Mouse (Mus musculus) lung, postnatal 36 days (tissue): ENCODE results near the gene Hpse2.

Source experiments
- DNase-seq: peaks from one replicate; pipeline ENCODE4 v3.0.0; 2022; ENCODE audit warnings: mixed read lengths

Hpse2 gene

GRCm38 (mm10) chr19:42936661-42937193, 451.4 kb downstream of the Hpse2 start:
- no peak for DNase-seq

- DNase-seq, result no peak
Observed at GRCm38 (mm10) chr19:42929702-42930101, 458.5 kb downstream of the Hpse2 start.

DNA sequence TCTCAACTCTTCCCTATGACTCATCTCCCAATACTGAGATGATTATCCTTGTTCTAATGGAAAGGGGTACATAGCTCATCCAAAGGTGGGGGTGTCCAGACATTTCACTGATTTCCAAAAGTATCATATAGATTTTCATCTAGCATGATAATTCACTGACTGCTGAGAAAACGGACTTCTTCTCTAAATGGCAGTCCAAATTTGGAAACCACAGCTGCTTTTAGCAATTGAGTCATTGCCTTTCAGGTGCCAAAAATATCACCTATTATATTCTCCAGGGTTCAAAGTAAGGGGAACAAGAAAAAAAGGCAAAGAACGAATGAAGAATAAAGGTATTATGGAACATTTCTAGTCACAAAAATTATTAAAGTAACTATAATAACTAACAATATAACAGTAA, 459.9 kb downstream of the Hpse2 start:
- no peak for DNase-seq

DNA sequence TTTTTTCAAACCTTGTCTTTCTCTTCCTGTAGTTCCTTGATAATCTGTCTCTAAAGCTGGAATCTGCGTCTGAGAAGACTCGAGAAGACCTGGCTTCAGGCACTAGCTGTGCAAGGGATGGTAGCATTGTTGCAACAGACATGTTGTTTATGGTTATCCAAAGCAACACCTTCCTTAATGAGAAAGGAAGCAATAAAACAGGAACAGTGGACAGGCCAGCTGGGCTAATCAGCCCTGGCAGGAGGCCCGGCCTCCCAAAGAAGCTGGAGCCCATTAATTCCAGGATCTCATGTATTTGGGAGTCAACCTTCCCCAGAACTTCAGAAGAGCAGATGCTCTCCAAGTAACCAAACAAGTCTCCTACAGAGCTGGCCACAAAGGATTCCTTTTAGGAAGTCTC, 465.5 kb downstream of the Hpse2 start:
- no peak for DNase-seq

- DNase-seq, result no peak
Observed at GRCm38 (mm10) chr19:42913703-42914102, 474.5 kb downstream of the Hpse2 start.

DNA sequence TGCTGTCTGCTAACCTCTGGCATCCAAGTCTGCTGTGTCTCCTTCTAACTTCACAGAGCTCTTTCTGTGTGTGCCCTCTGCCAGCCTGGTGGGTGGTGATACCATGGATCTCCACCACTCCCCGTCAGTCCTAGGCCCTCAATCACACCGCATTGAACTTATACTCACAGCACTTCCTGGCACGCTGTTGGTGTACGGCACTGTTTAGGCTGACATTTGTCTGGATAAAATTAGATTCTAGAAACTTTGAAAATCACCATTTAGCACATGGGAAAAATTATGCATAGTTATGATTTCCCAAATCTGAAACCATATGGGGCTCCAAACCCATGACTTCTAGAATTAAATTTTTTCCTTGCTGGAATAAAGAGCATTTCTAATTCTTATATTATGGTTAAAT, 478.4 kb downstream of the Hpse2 start:
- DNase-seq, result no peak

DNA sequence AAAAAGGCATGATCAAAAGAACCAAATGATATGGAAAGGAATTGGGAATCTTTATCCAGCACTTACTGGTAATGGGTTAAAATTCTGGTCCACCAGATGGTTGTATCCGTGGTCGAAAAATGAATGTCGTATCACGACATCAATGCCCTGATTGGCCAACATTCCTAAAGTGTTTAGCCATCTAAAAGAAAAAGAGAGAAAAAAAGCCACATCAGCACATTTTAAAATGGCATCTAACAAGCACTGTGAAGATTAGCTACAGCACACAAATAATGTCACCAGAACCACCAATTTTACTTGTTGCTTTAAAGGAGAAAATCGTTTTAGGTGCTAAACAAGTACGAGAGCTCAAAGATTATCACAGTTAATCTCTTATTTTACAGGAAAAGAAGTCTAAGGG, 479.6 kb downstream of the Hpse2 start:
- no peak for DNase-seq

GRCm38 (mm10) chr19:42906328-42906727, 481.8 kb downstream of the Hpse2 start:
- DNase-seq, result no peak

- peak; percentile 14 for DNase-seq
Observed at GRCm38 (mm10) chr19:42904726-42905125, 483.4 kb downstream of the Hpse2 start.

DNA sequence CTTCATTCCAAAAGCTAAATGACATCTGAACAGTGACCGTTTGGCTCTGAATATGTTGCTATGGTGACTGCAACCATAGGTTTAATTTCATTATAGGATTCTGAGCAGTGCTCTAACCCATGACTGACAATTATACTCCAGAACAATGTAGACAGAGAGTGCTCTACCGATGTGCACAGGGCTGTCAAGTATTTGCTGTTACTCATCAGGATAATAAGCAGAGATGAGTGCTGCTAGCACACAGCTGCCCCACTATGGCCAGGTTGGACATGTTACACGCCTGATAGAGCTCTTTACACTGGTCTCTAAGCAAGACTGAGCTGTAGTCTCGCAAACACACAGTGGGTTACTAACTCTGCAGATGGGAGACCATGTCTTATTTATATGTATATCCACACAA, 483.9 kb downstream of the Hpse2 start:
- DNase-seq, result no peak

GRCm38 (mm10) chr19:42903840-42904239, 484.3 kb downstream of the Hpse2 start:
- no peak for DNase-seq

DNA sequence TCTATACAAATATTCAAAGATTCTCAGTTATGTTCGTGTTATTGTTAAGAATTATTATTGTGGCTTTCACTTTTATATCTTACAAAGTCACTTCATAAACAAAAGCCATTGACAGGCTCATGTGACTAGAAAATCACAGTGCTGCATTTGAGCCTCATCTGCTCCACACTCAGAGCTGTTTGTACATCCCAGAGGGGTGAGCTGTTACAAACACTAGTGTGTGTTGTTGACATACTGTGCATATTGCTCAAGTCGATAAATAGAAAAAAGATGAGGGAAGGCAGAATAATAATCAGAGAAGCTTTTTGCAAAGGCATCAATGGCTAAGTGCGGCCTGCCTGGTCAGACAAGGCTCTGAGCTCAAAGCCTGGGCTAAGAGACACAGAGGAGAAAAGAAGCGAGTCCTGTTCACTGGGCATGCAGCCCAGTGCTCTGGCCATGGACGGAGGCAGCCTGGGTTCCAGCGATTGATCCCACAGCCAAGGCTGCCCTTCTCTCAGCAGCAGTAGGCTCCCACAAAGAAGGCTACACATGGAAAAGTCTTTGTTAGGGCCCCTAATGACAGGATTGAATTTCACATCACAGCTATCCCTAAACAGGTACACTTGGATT, 485.6 kb downstream of the Hpse2 start:
- DNase-seq, result no peak

DNA sequence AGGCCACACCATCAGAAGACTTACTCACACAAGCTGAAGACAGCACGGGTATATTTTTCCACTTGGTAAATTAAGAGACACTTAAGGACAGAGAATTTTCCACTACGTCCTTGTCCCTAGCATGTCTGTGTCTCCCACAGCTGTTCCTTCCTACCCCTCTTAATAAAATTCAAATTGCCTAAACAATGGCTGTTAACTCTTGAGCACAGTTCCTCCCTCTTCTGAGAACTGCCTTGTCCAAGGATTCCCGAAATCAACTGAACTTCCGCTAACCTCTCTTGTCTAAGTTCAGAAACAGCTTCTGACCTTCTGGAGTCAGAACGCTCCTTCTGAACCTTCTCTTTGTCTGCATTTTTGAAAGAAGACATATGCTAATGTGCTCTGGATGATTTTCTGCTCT, 496.6 kb downstream of the Hpse2 start:
- DNase-seq, result no peak

GRCm38 (mm10) chr19:42877653-42878052, 510.5 kb downstream of the Hpse2 start:
- DNase-seq, result no peak

DNA sequence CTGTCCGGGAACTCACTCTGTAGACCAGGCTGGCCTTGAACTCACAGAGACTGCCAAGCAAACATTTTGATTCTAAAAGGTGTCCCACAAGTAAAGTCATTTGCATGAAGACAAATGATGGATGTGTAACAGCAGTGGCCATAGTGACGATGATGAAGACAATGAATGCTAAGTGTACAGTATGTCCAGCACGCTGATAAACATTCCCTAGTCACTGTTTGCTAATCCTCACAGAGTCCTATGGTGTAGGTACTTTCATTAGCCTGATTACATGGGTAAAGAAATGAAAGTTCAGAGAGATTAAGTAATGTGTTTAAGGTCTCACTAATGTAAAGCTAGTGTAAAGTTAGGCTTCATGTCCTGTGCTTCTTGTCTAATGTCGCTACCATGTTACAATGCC, 511.6 kb downstream of the Hpse2 start:
- DNase-seq, result no peak

GRCm38 (mm10) chr19:42869663-42870530, 518.3 kb downstream of the Hpse2 start:
- DNase-seq, result no peak

GRCm38 (mm10) chr19:42868958-42869662, 519.0 kb downstream of the Hpse2 start:
- no peak for DNase-seq

DNA sequence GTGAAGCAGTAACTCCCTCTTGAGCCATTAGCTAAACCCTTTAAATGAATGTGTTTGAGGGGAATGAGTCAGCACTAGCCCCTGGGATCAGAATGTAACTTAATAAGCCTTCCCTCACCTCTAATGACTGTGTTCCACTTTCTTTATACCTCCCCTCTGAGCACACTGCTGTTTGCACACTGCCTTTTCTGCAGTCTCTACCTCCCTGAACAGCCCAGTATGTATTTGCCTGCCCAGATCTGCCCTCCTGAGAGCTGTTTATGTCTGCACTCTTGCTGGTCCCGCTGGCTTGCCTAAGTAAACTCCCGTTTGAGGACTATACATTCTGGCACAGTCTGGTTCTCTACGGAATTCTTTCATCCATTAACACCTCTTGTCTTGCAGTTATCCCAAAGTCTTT, 525.1 kb downstream of the Hpse2 start:
- DNase-seq, result no peak

DNA sequence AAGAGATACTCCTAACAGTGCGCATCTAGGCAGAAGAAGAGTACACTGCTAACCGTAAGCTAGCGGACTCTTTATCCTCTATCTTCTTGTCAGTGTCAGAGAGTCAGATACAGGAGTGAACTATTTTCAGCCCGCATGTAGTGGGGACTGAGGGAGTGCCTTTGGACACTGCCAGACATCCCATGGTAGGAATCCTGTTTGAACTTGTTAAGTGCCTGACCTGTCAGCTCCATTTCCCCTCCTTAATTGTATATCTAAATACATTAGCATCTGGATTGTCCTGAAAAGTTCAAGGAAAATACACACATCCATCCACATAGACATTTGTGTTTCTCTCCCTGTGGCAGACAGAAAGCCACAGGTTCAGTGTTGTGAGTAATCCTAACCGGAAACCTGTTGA, 531.1 kb downstream of the Hpse2 start:
- no peak for DNase-seq

DNA sequence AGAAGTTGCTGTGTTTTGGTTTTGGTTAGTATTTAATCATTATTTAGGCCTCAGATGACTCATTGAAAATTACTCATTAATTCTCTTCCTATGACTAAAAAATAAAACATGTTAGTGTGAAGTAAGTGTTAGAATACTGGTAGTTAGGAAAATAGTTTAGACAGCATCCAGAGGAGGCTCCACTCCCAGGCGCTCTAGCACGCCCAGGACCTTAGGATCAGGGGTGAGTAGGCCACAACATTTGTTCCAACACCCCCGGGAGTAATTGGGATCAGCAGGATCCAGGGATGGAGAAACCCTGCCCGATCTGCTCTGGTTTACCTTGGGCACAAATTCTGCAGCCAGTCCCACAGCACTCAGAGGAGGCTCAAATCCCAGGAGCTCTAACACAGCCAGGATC, 532.5 kb downstream of the Hpse2 start:
- DNase-seq, result no peak

DNA sequence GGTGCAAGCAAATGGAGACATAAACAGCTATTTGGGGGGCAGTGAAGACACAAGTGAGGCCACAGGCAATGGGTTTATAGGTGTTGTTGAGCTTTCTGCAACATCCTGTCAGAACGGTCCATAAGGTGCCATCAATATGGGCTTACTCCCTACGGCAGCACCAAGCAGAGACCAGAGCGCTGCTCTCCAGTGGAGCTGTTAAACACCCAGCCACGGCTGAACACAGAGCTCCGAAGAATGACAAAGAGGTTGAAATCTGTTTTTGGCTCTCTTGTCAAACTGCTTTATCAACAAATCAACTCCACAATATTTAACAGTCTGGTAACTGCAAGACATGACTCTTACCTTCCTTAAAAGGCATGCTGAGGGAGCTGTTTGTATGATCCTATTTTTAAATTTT, 537.7 kb downstream of the Hpse2 start:
- DNase-seq, result no peak

- no peak for DNase-seq
Observed at GRCm38 (mm10) chr19:42839621-42840294, 548.4 kb downstream of the Hpse2 start.

DNA sequence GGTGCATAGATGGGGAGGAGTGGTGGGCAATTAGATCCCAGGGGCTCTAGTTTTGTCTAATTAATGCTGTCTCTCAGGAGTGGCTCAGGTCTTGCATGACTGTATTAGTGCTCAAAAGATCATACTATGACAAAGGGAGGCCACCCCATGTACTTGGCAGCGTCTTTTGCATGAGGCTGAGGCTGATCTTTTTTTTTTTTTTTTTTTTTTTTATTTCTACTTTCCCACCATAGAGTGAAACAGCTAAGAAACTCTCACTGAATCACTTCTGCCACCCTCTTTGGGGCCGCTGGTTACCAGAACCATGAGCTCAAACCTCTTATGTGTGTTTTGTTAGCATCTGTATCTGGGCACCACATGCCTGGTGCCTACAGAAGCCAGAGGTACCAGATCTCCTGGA, 549.0 kb downstream of the Hpse2 start:
- DNase-seq, result no peak
